Mouse (Mus musculus) midbrain, embryonic 11.5 days (tissue): ENCODE data around the gene Focad. TPM values are rescaled to one million over a fixed set of nuclear protein-coding genes. Genes with fewer than 3 reads are reported as not detected.

ENCODE experiments used
- ATAC-seq: fragments of 200-750 bp; cut with Nextera tagmentation; 2 replicates; pipeline ENCODE4 v1.8.0; 2017; ENCODE audit warnings: moderate TSS enrichment, moderate library complexity; ENCODE audit not compliant: low FRiP score
- DNase-seq: peaks from one replicate; pipeline ENCODE4 v3.0.0; 2015; ENCODE audit warnings: low spot score; ENCODE audit errors: missing footprints
- H3K27ac ChIP-seq: fragments of 300-500 bp; sonication (generic); 2 replicates; pipeline ENCODE4 v1.5.1; 2014; ENCODE audit warnings: low read depth, low read length
- H3K27me3 ChIP-seq: fragments of 300-500 bp; sonication (generic); 2 replicates; pipeline ENCODE4 v1.6.1; 2014; ENCODE audit warnings: mild to moderate bottlenecking, low read length, moderate library complexity, mixed read lengths; ENCODE audit not compliant: control insufficient read depth, insufficient read depth
- H3K36me3 ChIP-seq: fragments of 300-500 bp; sonication (generic); 2 replicates; pipeline ENCODE4 v1.6.1; 2014; ENCODE audit warnings: mild to moderate bottlenecking, low read length, moderate library complexity, mixed read lengths; ENCODE audit not compliant: control insufficient read depth, insufficient read depth
- H3K4me1 ChIP-seq: fragments of 300-500 bp; sonication (generic); 2 replicates; pipeline ENCODE4 v1.6.1; 2014; ENCODE audit warnings: low read length; ENCODE audit not compliant: control insufficient read depth, insufficient read depth
- H3K4me2 ChIP-seq: fragments of 300-500 bp; sonication (generic); 2 replicates; pipeline ENCODE4 v1.6.1; 2014; ENCODE audit warnings: mild to moderate bottlenecking, moderate library complexity
- H3K4me3 ChIP-seq: fragments of 300-500 bp; sonication (generic); 2 replicates; pipeline ENCODE4 v1.5.1; 2014; ENCODE audit warnings: low read depth, low read length
- H3K9ac ChIP-seq: fragments of 300-500 bp; sonication (generic); 2 replicates; pipeline ENCODE4 v1.6.1; 2014; ENCODE audit warnings: low read length
- H3K9me3 ChIP-seq: fragments of 300-500 bp; sonication (generic); 2 replicates; pipeline ENCODE4 v1.6.1; 2016; ENCODE audit warnings: low read length; ENCODE audit not compliant: control insufficient read depth
- WGBS: fragments of 180-500 bp; shearing (Covaris S2); extraction: QIAGEN DNeasy Blood & Tissue Kit; methylation state at CpG from one replicate; pipeline ENCODE4 v1.1.7; 2014; 5-methylcytosine and 5-hydroxymethylcytosine counted together
- polyA plus RNA-seq: library from polyadenylated mRNA; unstranded; fragments of >200 nt; fragmentation: Nextera tagmentation; extraction: Ambion mirVana; gene quantifications from 2 replicates; pipeline ENCODE4 v1.2.1, GENCODE M21; 2014

Gene Focad
- polyA plus RNA-seq, 1 experiment from 2014 or later, result 18.5 TPM

GRCm38 (mm10) chr4:88135936-88136335, 41.5 kb downstream of the Focad start:
- no peaks in the 10 kb centered on the region for H3K36me3 ChIP-seq
- no peak overlapping the region for H3K9ac ChIP-seq
- H3K9me3 ChIP-seq, result no peaks in the 10 kb centered on the region
- H3K4me1 ChIP-seq, result peaks cover 7% of the 10 kb centered on the region
- 19% methylated on average over 2 of the region's 2 CpGs for WGBS
- no peak overlapping the region for H3K4me3 ChIP-seq
- H3K4me2 ChIP-seq, result no peak overlapping the region
- DNase-seq (no peak), ATAC-seq (no peak)
- H3K27ac ChIP-seq, result no peak overlapping the region
- H3K27me3 ChIP-seq, result no peaks in the 10 kb centered on the region

- H3K36me3 ChIP-seq, result no peaks in the 10 kb centered on the region
- DNase-seq (no peak), ATAC-seq (no peak)
- no peak overlapping the region for H3K4me3 ChIP-seq
- WGBS, result 43% methylated on average over 4 of the region's 4 CpGs
- H3K9ac ChIP-seq, result no peak overlapping the region
- H3K4me1 ChIP-seq, result peaks cover 7% of the 10 kb centered on the region
- H3K4me2 ChIP-seq, result no peak overlapping the region
- H3K27ac ChIP-seq, result no peak overlapping the region
- H3K27me3 ChIP-seq, result no peaks in the 10 kb centered on the region
- H3K9me3 ChIP-seq, result no peaks in the 10 kb centered on the region
Measured at GRCm38 (mm10) chr4:88136528-88136927, 42.1 kb downstream of the Focad start.

DNA sequence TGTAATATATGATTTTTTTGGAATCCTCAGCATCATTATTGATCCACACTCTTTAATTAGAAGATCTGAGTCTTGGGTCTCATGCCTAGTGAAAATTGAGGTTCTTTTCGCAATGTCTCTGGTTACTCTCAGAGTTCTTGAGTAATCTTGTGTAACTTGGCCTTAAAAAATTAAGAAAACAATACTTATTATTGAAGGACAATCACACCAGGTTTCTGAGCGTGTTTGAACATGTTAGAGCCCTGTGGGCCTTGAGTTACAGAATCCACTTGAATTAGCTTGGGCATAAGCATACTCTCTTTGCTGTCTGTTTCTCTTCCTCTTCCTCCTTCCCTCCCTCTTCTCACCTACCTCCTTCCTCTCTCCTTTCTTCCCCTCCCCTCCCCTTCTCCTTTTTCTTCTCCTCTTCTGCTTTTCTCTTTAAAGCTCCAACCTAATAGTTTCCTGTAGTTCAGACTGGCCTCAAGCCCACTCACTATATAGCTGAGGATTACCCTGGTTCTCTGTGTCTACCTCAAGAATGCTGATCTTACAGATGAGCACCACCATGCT, 44.0 kb downstream of the Focad start:
- 94% methylated on average over 2 of the region's 2 CpGs for WGBS
- Histone ChIP-seq H3K9ac (no peak overlapping the region), H3K27ac (no peak overlapping the region), H3K4me3 (no peak overlapping the region), H3K36me3 (no peaks in the 10 kb centered on the region), H3K4me2 (no peak overlapping the region), H3K27me3 (no peaks in the 10 kb centered on the region), H3K4me1 (peaks cover 7% of the 10 kb centered on the region), H3K9me3 (no peaks in the 10 kb centered on the region)
- no peak for DNase-seq
- no peak for ATAC-seq

GRCm38 (mm10) chr4:88149462-88149861, 55.0 kb downstream of the Focad start:
- no peak overlapping the region for H3K4me2 ChIP-seq
- H3K4me1 ChIP-seq, result no peaks in the 10 kb centered on the region
- H3K9ac ChIP-seq, result no peak overlapping the region
- H3K27ac ChIP-seq, result no peak overlapping the region
- H3K36me3 ChIP-seq, result no peaks in the 10 kb centered on the region
- H3K27me3 ChIP-seq, result no peaks in the 10 kb centered on the region
- no peaks in the 10 kb centered on the region for H3K9me3 ChIP-seq
- WGBS, result 68% methylated on average over 1 of the region's 1 CpGs
- no peak for DNase-seq
- no peak overlapping the region for H3K4me3 ChIP-seq
- ATAC-seq, result no peak

DNA sequence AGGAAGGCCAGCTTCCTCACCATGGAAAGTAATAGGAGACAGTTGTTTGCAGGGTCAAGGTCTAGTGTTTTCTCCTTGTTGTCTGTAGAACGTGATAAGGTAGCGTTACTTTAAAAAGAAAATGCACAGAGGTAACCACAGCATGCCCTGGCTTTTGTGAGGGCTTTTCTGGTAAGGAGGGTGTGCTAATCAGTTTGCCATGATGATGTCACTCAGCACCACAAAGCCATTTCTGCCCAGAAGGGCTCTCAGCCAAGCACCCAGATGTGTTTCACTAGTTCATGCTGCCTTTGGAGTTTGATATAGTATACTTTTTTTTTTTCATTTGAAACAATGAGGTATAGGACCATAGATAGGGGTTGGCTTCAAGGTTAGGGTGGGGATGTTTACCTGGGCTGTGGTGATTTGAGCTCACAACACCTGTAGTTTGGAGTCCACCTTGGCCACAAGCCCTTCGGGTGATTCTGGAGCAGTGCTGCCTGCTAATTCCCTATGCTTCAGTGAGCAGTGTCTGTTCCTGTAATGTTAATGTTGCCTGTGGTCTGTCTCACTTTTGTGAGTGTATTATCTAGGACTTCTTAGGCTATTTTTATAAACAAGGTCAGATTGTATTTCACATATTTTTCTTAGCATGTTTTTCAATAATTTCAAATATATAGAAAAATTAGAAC, 61.2 kb downstream of the Focad start:
- WGBS, result 75% methylated on average over 3 of the region's 3 CpGs
- H3K4me2 ChIP-seq, result no peak overlapping the region
- H3K4me3 ChIP-seq, result no peak overlapping the region
- ATAC-seq, result no peak
- H3K9ac ChIP-seq, result no peak overlapping the region
- no peak overlapping the region for H3K27ac ChIP-seq
- no peaks in the 10 kb centered on the region for H3K4me1 ChIP-seq
- H3K9me3 ChIP-seq, result no peaks in the 10 kb centered on the region
- no peaks in the 10 kb centered on the region for H3K36me3 ChIP-seq
- H3K27me3 ChIP-seq, result no peaks in the 10 kb centered on the region
- no peak for DNase-seq

DNA sequence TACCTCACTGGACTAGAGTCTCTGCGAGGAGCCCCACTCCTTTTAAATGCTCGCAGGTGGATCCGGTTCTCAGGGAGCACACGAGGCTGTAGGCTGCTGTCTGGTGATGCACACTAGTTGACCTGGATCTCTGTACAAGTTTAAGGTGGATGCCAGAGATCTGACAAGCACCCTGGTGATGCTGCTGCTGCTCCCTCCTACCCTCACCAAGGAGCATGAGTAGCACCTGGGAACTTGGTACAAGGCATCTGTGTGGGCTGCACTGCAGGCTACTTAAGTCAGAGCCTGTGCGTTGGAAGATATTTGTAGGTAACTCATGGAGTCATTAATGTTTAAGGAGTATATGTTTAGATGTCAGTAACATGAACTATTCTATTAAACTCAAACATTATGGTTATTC, 62.5 kb downstream of the Focad start:
- no peak overlapping the region for H3K27ac ChIP-seq
- H3K4me1 ChIP-seq, result no peaks in the 10 kb centered on the region
- 89% methylated on average over 5 of the region's 5 CpGs for WGBS
- no peak overlapping the region for H3K4me3 ChIP-seq
- ATAC-seq (no peak), DNase-seq (no peak)
- H3K36me3 ChIP-seq, result no peaks in the 10 kb centered on the region
- H3K9ac ChIP-seq, result no peak overlapping the region
- no peaks in the 10 kb centered on the region for H3K9me3 ChIP-seq
- no peak overlapping the region for H3K4me2 ChIP-seq
- H3K27me3 ChIP-seq, result no peaks in the 10 kb centered on the region

- 91% methylated on average over 6 of the region's 6 CpGs for WGBS
- Histone ChIP-seq H3K9ac (no peak overlapping the region), H3K9me3 (no peaks in the 10 kb centered on the region), H3K27ac (no peak overlapping the region), H3K4me3 (no peak overlapping the region), H3K36me3 (no peaks in the 10 kb centered on the region), H3K27me3 (no peaks in the 10 kb centered on the region), H3K4me2 (no peak overlapping the region), H3K4me1 (no peaks in the 10 kb centered on the region)
- no peak for DNase-seq
- no peak for ATAC-seq
Measured at GRCm38 (mm10) chr4:88157644-88158043, 63.2 kb downstream of the Focad start.

DNA sequence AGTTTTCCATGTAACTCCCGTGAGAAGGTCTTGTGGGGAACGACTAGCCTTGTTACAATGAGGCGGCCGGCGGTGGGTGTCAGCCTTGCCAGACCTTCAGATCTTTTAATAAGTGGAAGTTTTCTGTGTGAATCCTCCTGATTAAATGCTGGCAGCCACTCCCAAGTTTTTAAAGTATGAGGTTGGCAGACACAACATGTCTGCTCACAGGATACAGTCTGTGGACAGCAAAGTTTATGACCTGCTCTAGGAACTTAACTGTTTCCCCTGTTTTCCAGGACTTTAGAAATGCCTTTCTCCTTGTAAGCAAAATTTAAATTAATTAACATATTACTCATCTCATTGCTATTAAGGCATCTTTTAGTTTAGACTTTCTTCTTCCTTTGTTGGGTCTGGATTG, 64.8 kb downstream of the Focad start:
- 82% methylated on average over 5 of the region's 5 CpGs for WGBS
- Histone ChIP-seq H3K27ac (no peak overlapping the region), H3K36me3 (no peaks in the 10 kb centered on the region), H3K9me3 (no peaks in the 10 kb centered on the region), H3K4me3 (no peak overlapping the region), H3K4me1 (peaks cover 6% of the 10 kb centered on the region), H3K27me3 (no peaks in the 10 kb centered on the region), H3K9ac (no peak overlapping the region), H3K4me2 (no peak overlapping the region)
- DNase-seq, result no peak
- no peak for ATAC-seq

DNA sequence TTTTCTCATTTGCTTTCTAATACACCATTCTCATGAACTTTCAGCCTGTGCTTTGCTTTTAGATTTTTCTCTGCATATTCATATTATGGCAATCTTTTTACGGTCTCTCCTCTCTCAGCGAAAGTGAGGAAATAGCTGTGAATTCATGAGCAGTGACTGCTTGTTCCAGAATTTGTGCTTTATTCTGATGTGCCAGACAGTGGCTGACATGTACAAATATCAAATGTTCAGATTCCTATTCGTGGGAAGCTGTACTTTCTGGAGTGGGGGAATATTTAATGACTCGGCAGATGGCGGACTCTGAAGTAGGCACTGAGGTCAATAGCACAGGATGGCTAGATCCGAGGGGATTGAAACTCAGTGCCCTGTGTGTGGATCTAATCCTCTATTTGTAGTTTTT, 65.3 kb downstream of the Focad start:
- no peak overlapping the region for H3K27ac ChIP-seq
- H3K36me3 ChIP-seq, result no peaks in the 10 kb centered on the region
- H3K4me2 ChIP-seq, result no peak overlapping the region
- no peaks in the 10 kb centered on the region for H3K27me3 ChIP-seq
- H3K9ac ChIP-seq, result no peak overlapping the region
- WGBS, result 72% methylated on average over 6 of the region's 6 CpGs
- DNase-seq (no peak), ATAC-seq (no peak)
- H3K9me3 ChIP-seq, result no peaks in the 10 kb centered on the region
- H3K4me3 ChIP-seq, result no peak overlapping the region
- H3K4me1 ChIP-seq, result peaks cover 6% of the 10 kb centered on the region
